Mouse (Mus musculus): ENCODE data around the gene Olfr15. TPM values are rescaled to one million over a fixed set of nuclear protein-coding genes. Genes with fewer than 3 reads are reported as not detected.

The Olfr15 gene
- polyA plus RNA-seq, 1 experiment from 2014 or later: not detected

DNA sequence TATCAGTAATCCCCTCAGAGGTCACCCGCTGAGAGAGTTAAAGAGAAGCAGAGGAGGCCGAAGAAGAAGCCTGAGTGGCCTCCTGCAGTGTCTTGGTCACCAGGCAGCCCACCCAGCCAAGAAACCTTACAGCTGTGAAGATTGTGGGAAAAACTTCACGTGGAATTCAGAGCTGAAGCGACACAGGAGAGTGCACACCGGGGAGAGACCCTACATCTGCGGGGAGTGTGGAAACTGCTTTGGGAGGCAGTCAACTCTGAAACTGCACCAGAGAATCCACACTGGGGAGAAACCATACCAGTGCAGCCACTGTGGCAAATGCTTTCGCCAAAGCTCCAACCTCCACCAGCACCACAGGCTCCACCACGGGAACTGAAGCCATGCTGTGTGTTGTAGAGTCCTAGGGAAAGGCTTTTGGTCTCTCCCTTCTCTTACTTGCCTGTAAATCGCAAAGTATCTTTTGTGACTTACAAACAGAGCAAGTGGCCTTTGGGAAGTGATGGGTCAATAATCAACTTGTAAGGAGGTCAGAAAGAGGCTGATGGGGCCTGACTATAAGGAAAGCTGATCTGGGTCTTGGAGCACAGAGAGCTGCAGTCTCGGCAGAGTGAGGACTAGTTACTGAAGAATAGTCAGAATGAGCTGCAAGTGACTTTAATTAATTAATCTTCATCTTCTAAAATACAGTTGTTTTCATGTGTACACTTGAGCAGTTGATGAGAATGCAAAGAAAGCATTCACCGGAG lies 23.9 kb downstream of the Olfr15 start:
- Histone ChIP-seq H3K4me2 (ENCODE audit: low read depth, severe bottlenecking) (no peak overlapping the region), H3K4me3 (ENCODE audit: low read depth, low read length) (no peak overlapping the region), H3K36me3 (ENCODE audit: control insufficient read depth, insufficient read depth, low read length) (no peaks in the 10 kb centered on the region), H3K27ac (replicated peaks; ENCODE audit: low read depth, low read length) (no peak overlapping the region), H3K9ac (ENCODE audit: low read length) (no peak overlapping the region), H3K27me3 (ENCODE audit: control insufficient read depth, insufficient read depth, low read length) (no peaks in the 10 kb centered on the region), H3K9me3 (ENCODE audit: control insufficient read depth, low read length) (no peaks in the 10 kb centered on the region), H3K4me1 (ENCODE audit: control insufficient read depth, insufficient read depth, low read length) (no peaks in the 10 kb centered on the region)
- 74% methylated on average over 11 of the region's 11 CpGs for WGBS
- ATAC-seq (ENCODE audit: insufficient number of reproducible peaks, low FRiP score, low TSS enrichment, low read depth) (no peak), DNase-seq (ENCODE audit: low spot score) (no peak)

DNA sequence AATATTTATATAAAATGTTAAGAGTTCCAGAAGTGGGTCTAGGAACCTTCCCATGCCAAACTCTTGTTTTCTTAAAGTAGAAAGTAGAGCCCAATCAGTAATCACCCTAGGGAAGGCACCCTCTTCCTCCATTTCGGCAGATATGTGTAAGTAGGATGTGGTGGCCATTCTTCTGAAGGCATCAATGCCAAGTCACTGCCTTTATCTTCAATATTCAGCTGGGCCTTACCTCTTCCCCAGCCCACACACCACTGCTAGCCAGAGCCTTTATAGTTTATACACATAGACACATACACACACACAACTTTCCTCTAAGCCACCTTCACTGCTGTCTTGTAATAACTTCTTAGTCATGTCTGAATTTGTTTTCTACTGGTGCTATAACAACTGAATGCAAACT lies 25.1 kb downstream of the Olfr15 start:
- H3K9me3 ChIP-seq (ENCODE audit: control insufficient read depth, low read length): no peaks in the 10 kb centered on the region
- H3K4me3 ChIP-seq (ENCODE audit: low read depth, low read length): no peak overlapping the region
- H3K4me1 ChIP-seq (ENCODE audit: control insufficient read depth, insufficient read depth, low read length): no peaks in the 10 kb centered on the region
- DNase-seq (ENCODE audit: low spot score) (no peak), ATAC-seq (ENCODE audit: insufficient number of reproducible peaks, low FRiP score, low TSS enrichment, low read depth) (no peak)
- no peak overlapping the region for H3K9ac ChIP-seq (ENCODE audit: low read length)
- WGBS: 77% methylated on average over 1 of the region's 1 CpGs
- no peak overlapping the region for H3K4me2 ChIP-seq (ENCODE audit: low read depth, severe bottlenecking)
- H3K27me3 ChIP-seq (ENCODE audit: control insufficient read depth, insufficient read depth, low read length): no peaks in the 10 kb centered on the region
- no peak overlapping the region for H3K27ac ChIP-seq (replicated peaks; ENCODE audit: low read depth, low read length)
- 0 out of 2 replicates have a peak, but pooled peaks cover 4% of the 10 kb centered on the region for H3K36me3 ChIP-seq (ENCODE audit: control insufficient read depth, insufficient read depth, low read length)

DNA sequence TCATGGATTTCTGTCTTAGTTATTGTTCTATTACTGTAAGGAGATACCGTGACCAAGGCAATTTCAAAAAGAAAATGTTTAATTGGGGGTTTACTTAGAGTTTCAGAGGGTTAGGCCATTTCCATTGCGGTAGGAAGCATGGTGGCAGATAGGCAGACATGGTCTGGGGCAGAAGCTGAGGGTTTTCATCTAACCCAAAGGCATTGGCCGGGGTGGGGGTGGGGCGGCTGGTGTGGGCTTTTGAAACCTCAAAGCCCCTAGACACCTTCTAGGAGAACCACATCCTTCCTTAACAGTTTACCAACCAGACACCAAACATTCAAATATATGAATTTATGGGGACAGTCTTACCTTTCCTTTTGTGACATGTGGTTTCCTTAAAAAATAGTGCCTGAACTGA lies 28.6 kb downstream of the Olfr15 start:
- Histone ChIP-seq H3K9ac (ENCODE audit: low read length) (no peak overlapping the region), H3K4me1 (ENCODE audit: control insufficient read depth, insufficient read depth, low read length) (no peaks in the 10 kb centered on the region), H3K27ac (replicated peaks; ENCODE audit: low read depth, low read length) (no peak overlapping the region), H3K4me2 (ENCODE audit: low read depth, severe bottlenecking) (no peak overlapping the region), H3K4me3 (ENCODE audit: low read depth, low read length) (no peak overlapping the region), H3K36me3 (ENCODE audit: control insufficient read depth, insufficient read depth, low read length) (0 out of 2 replicates have a peak, but pooled peaks cover 4% of the 10 kb centered on the region), H3K27me3 (ENCODE audit: control insufficient read depth, insufficient read depth, low read length) (no peaks in the 10 kb centered on the region), H3K9me3 (ENCODE audit: control insufficient read depth, low read length) (no peaks in the 10 kb centered on the region)
- DNase-seq (ENCODE audit: low spot score): no peak
- WGBS: 94% methylated on average over 4 of the region's 4 CpGs
- no peak for ATAC-seq (ENCODE audit: insufficient number of reproducible peaks, low FRiP score, low TSS enrichment, low read depth)

DNA sequence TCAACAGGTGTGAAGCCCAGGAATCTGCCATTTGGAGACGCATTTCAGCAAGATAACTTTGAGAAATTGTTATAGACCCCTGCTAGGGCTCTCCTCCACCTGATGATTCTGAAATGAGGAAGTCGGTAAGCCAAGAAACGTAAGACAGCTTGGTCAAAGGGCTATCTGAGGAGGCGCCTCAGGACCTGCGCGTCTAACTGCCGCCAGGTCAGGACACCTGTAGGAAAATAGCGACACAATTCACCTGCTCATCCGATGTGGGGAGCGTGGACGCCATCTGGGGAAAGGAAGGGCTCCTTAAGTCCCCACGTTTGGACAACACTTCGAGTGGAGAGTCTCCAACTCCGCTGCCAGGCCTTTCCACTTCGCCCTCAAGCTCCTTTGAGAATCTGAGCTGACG lies 41.1 kb downstream of the Olfr15 start:
- peak; percentile 9; the same call in 1 of the 2 replicates for ATAC-seq (ENCODE audit: insufficient number of reproducible peaks, low FRiP score, low TSS enrichment, low read depth)
- no peaks in the 10 kb centered on the region for H3K9me3 ChIP-seq (ENCODE audit: control insufficient read depth, low read length)
- no peaks in the 10 kb centered on the region for H3K27me3 ChIP-seq (ENCODE audit: control insufficient read depth, insufficient read depth, low read length)
- peak overlapping the region; percentile 50 for H3K4me2 ChIP-seq (ENCODE audit: low read depth, severe bottlenecking)
- peak overlapping the region; percentile 30 for H3K4me3 ChIP-seq (ENCODE audit: low read depth, low read length)
- H3K4me1 ChIP-seq (ENCODE audit: control insufficient read depth, insufficient read depth, low read length): no peaks in the 10 kb centered on the region; the same call in 1 of the 2 replicates
- DNase-seq (ENCODE audit: low spot score): no peak
- under 1% methylated on average over 16 of the region's 16 CpGs for WGBS
- peak overlapping the region; percentile 43 for H3K9ac ChIP-seq (ENCODE audit: low read length)
- H3K27ac ChIP-seq (replicated peaks; ENCODE audit: low read depth, low read length): no peak overlapping the region
- no peaks in the 10 kb centered on the region for H3K36me3 ChIP-seq (ENCODE audit: control insufficient read depth, insufficient read depth, low read length)

DNA sequence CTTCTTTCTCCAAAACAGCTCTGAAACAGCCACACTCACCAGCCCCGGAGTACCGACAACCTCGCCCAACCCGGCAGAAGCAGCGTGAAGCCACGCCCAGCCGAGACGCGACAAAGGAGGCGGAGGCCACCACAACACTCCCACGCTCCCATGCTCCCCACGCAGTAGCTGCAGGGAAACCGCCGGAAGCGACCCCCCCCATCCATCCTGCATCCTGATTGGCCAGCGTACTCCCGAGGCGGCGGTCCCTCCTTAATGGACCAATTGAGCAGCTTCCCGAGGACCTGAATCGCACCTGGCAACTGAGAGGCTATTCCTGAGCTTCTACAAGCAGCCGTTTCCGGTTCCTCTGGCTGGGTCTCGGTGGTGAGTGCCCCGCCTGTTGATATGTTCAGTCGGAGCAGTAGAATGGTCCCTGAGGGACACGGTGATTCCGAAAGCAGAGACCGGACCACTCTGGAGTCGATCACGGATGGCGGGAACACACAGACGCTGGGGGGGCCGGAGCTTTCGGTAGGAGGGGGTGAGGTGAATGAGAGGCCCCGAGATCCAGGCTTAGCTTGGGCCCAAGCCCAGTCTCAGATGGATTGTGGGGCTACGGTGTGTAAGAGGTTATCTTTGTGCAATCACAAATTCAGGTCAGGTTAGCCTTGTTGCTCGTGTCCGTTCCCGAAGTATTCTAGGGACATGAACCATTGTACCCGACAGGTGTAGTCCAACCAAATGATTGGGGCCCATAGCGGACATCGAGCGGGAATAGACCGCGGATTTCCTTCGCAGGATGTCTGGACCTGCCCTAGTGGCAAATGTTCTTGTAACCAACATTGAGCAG lies 41.8 kb downstream of the Olfr15 start, which contains the start of gene Naa60:
Gene Naa60 (plus strand): TSS at position 160 of the 832 bp plus-strand sequence.
- peak within 1 kb of the TSS; percentile 50 for H3K4me2 ChIP-seq (ENCODE audit: low read depth, severe bottlenecking)
- H3K27ac ChIP-seq (replicated peaks; ENCODE audit: low read depth, low read length): 0 out of 2 replicates have a peak within 1 kb of the TSS, but pooled peaks have one; percentile 25

DNA sequence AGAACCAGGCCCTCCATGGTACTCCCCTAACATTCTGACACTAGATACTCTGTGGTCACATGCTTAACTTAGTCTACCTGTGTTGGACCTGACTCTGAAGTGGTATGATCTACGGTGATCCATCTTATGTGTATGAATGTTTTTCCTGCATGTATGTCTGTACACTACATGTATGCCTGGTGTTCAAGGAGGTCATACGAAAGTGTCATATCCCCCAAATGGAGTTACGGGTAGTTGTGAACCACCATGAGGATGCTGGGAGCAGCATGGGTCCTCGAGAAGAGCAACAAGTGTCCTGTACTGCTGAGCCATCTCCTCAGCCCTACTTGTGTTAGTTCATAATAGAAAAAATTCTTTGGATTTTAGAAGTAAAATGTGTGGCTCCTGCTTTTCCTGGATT lies 45.7 kb downstream of the Olfr15 start:
- WGBS: 90% methylated on average over 4 of the region's 4 CpGs

More for the DNA sequence above, 41.8 kb downstream of the Olfr15 start, which contains the start of gene Naa60:
- Histone ChIP-seq H3K36me3 (ENCODE audit: control insufficient read depth, insufficient read depth, low read length) (no peaks in the 10 kb centered on the region), H3K9ac (ENCODE audit: low read length) (peak within 1 kb of the TSS; percentile 68), H3K4me3 (ENCODE audit: low read depth, low read length) (peak within 1 kb of the TSS; percentile 30), H3K9me3 (ENCODE audit: control insufficient read depth, low read length) (no peaks in the 10 kb centered on the region), H3K27me3 (ENCODE audit: control insufficient read depth, insufficient read depth, low read length) (no peaks in the 10 kb centered on the region), H3K4me1 (ENCODE audit: control insufficient read depth, insufficient read depth, low read length) (no peaks in the 10 kb centered on the region; the same call in 1 of the 2 replicates)
- DNase-seq (ENCODE audit: low spot score) (peak; percentile 96), ATAC-seq (ENCODE audit: insufficient number of reproducible peaks, low FRiP score, low TSS enrichment, low read depth) (peak; percentile 98)
- 7% methylated on average over 47 of the region's 47 CpGs for WGBS

DNA sequence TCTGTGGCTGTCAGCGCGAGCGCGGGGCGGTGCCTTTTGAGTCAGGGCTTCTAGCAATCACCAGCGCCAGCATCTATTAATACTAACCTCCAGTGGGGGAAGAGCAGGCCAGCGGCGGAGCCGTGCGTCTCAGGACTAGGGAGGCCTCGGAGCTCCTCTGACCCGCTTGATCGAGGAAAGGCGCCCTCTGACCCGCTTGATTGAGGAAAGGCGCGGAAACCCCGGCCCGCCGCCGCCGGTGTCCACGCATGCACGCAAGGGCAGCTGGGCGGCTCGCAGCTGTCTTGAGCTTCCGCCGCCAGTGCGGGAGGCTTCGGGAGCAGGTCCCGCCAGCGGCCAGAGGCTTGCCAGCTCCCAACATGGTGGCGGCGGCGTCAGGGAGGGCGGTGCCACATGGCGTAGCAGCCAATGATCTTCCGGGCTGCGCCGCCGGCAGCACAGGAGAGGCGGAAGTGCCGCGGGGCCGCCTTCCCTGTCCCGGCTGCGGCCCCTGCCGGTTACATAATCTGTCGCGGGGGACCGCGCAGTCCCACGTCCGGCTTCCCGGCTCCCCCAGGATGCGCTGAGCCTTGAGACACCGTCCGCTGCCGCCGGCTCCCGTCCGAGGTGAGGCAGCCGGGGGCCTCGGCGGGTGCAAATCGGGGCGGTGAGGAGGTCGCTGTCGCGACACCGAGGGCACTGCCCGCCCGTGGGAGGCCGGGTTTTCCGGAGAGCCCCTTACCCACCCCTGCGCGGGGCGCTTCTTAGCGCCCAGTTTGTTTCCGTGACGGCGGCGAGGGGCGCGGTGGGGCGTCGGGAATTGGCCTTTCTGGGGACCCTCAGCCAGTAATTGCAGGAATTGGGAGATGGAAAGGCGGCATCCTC lies 53.8 kb downstream of the Olfr15 start, which contains the start of the genes Zfp597 and Gm20695:
Gene Zfp597 (minus strand): TSS at position 361 of the 864 bp plus-strand sequence.
Gene Gm20695 (plus strand): TSS at position 448 of the 864 bp plus-strand sequence.
- no peaks in the 10 kb centered on the region for H3K9me3 ChIP-seq (ENCODE audit: control insufficient read depth, low read length)
- under 1% methylated on average over 80 of the region's 88 CpGs for WGBS
- H3K4me3 ChIP-seq (ENCODE audit: low read depth, low read length): peak within 1 kb of the TSS; percentile 84
- no peaks in the 10 kb centered on the region for H3K36me3 ChIP-seq (ENCODE audit: control insufficient read depth, insufficient read depth, low read length)
- peak within 1 kb of the TSS; percentile 64 for H3K27ac ChIP-seq (replicated peaks; ENCODE audit: low read depth, low read length)
- ATAC-seq (ENCODE audit: insufficient number of reproducible peaks, low FRiP score, low TSS enrichment, low read depth) (peak; percentile 97), DNase-seq (ENCODE audit: low spot score) (peak; percentile 94)
- H3K27me3 ChIP-seq (ENCODE audit: control insufficient read depth, insufficient read depth, low read length): no peaks in the 10 kb centered on the region
- H3K4me1 ChIP-seq (ENCODE audit: control insufficient read depth, insufficient read depth, low read length): peaks cover 5% of the 10 kb centered on the region; the same call in 1 of the 2 replicates
- H3K4me2 ChIP-seq (ENCODE audit: low read depth, severe bottlenecking): peak within 1 kb of the TSS; percentile 71
- peak within 1 kb of the TSS; percentile 82 for H3K9ac ChIP-seq (ENCODE audit: low read length)

More for the DNA sequence above, 45.7 kb downstream of the Olfr15 start:
- no peaks in the 10 kb centered on the region; the same call in 1 of the 2 replicates for H3K4me1 ChIP-seq (ENCODE audit: control insufficient read depth, insufficient read depth, low read length)
- H3K9ac ChIP-seq (ENCODE audit: low read length): no peak overlapping the region
- H3K4me2 ChIP-seq (ENCODE audit: low read depth, severe bottlenecking): no peak overlapping the region
- H3K9me3 ChIP-seq (ENCODE audit: control insufficient read depth, low read length): no peaks in the 10 kb centered on the region
- no peak overlapping the region for H3K27ac ChIP-seq (replicated peaks; ENCODE audit: low read depth, low read length)
- H3K36me3 ChIP-seq (ENCODE audit: control insufficient read depth, insufficient read depth, low read length): no peaks in the 10 kb centered on the region
- ATAC-seq (ENCODE audit: insufficient number of reproducible peaks, low FRiP score, low TSS enrichment, low read depth) (no peak), DNase-seq (ENCODE audit: low spot score) (no peak)
- no peak overlapping the region for H3K4me3 ChIP-seq (ENCODE audit: low read depth, low read length)
- H3K27me3 ChIP-seq (ENCODE audit: control insufficient read depth, insufficient read depth, low read length): no peaks in the 10 kb centered on the region
